Mouse (Mus musculus): ENCODE results near the gene Stx12. TPM values are rescaled to one million over a fixed set of nuclear protein-coding genes. Genes with fewer than 3 reads are reported as not detected.

The Stx12 gene
- polyA plus RNA-seq, 1 experiment from 2014 or later: 61.1 TPM

- no peak overlapping the region for H3K4me3 ChIP-seq (replicated peaks)
- H3K27ac ChIP-seq: no peak overlapping the region
- H3K9me3 ChIP-seq: peaks cover 12% of the 10 kb centered on the region; the same call in 1 of the 2 replicates
- ATAC-seq (ENCODE audit: insufficient number of reproducible peaks, insufficient read depth, low FRiP score, low TSS enrichment, low read depth): no peak
- no peak overlapping the region for H3K4me2 ChIP-seq
- H3K27me3 ChIP-seq: no peaks in the 10 kb centered on the region
- 66% methylated on average over 5 of the region's 5 CpGs for WGBS
- no peaks in the 10 kb centered on the region for H3K4me1 ChIP-seq (replicated peaks)
- H3K36me3 ChIP-seq: no peaks in the 10 kb centered on the region
- H3K9ac ChIP-seq (replicated peaks): no peak overlapping the region
Observed at GRCm38 (mm10) chr4:132807771-132808641, 76.3 kb downstream of the Stx12 start.

DNA sequence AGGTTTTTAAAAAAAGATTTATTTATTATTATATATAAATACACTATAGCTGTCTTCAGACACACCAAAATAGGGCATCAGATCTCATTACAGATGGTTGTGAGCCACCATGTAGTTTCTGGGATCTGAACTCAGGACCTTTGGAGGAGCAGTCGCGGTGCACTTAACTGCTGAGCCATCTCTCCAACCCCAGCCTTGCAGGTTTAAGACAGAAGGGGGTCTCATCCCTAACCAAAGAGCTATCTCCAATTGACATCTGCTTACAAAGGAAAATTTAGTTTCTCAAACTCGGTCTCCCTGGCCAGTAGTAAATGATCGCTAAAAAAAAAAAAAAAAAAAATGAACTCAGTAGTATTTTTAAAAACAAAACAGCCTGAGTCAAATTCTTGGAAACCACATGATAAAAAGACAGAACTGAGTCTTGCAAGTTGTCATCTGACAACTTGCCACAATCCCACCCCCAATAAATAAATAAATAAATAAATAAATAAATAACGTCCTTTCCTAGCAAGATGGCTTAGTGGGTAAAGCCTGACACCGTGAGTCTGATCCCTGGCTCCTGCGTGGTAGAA lies 77.6 kb downstream of the Stx12 start:
- Histone ChIP-seq H3K4me1 (replicated peaks) (no peaks in the 10 kb centered on the region), H3K4me2 (no peak overlapping the region), H3K27me3 (no peaks in the 10 kb centered on the region), H3K4me3 (replicated peaks) (no peak overlapping the region), H3K9ac (replicated peaks) (no peak overlapping the region), H3K27ac (no peak overlapping the region), H3K9me3 (peaks cover 12% of the 10 kb centered on the region; the same call in 1 of the 2 replicates), H3K36me3 (no peaks in the 10 kb centered on the region)
- no peak for ATAC-seq (ENCODE audit: insufficient number of reproducible peaks, insufficient read depth, low FRiP score, low TSS enrichment, low read depth)
- 90% methylated on average over 7 of the region's 7 CpGs for WGBS

DNA sequence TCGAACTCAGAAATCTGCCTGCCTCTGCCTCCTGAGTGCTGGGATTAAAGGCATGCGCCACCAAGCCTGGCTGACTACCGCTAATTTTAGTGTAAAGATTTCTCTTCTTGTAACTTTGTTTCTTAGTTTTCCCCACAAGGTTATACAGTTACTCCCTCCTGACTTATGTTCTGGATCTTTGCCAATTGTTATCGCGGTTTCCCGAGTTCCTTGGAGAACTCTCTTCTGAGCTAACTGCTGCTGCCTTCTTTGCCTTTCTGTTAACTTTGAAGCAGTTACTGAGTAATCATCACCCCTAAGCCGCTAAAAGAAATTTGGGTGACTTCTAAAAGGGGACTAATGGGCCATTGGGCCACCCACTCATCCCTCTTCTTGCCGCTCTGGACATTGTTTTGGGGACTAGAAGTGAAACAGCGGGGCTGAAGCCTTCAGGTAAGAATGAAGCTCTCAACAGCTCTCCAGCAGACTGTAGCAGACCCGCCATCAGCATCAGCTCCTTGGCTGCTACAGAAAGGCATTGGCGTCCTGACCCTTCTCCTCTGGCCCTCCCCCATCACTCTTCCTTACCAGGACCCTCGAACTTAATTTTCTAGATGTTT lies 78.6 kb downstream of the Stx12 start:
- H3K27ac ChIP-seq: no peak overlapping the region
- 0 out of 2 replicates have a peak, but pooled peaks cover 3% of the 10 kb centered on the region for H3K9me3 ChIP-seq
- H3K36me3 ChIP-seq: no peaks in the 10 kb centered on the region
- no peak for ATAC-seq (ENCODE audit: insufficient number of reproducible peaks, insufficient read depth, low FRiP score, low TSS enrichment, low read depth)
- H3K9ac ChIP-seq (replicated peaks): no peak overlapping the region
- WGBS: 85% methylated on average over 12 of the region's 12 CpGs
- no peaks in the 10 kb centered on the region for H3K27me3 ChIP-seq
- no peak overlapping the region for H3K4me2 ChIP-seq
- H3K4me1 ChIP-seq (replicated peaks): no peaks in the 10 kb centered on the region
- no peak overlapping the region for H3K4me3 ChIP-seq (replicated peaks)

GRCm38 (mm10) chr4:132805146-132805545 lies 79.2 kb downstream of the Stx12 start:
- Histone ChIP-seq H3K27ac (no peak overlapping the region), H3K9me3 (no peaks in the 10 kb centered on the region), H3K36me3 (no peaks in the 10 kb centered on the region), H3K27me3 (no peaks in the 10 kb centered on the region), H3K9ac (replicated peaks) (no peak overlapping the region), H3K4me3 (replicated peaks) (no peak overlapping the region), H3K4me2 (no peak overlapping the region), H3K4me1 (replicated peaks) (no peaks in the 10 kb centered on the region)
- WGBS: 84% methylated on average over 5 of the region's 5 CpGs
- no peak for ATAC-seq (ENCODE audit: insufficient number of reproducible peaks, insufficient read depth, low FRiP score, low TSS enrichment, low read depth)

DNA sequence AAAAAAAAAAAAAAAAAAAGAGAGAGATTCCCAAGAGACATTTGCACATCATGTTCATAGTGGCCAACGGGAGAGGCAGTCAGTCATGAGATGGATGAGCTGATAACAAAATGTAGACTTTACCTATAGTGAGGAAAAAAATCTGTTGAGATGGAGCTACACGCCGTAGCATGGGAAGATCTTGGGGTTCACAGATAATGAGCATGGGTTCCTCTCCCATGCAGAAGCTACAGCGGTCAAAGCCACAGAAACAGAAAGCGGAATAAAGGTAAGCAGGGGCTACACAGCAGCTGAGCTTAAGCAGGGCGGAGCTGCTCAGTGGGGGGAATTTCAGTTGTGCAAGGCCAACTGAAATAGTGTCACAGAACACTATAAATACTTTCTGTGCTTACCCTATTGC lies 80.0 kb downstream of the Stx12 start:
- WGBS: 91% methylated on average over 6 of the region's 6 CpGs
- H3K4me3 ChIP-seq (replicated peaks): no peak overlapping the region
- no peaks in the 10 kb centered on the region for H3K36me3 ChIP-seq
- no peaks in the 10 kb centered on the region for H3K9me3 ChIP-seq
- H3K27ac ChIP-seq: no peak overlapping the region
- no peaks in the 10 kb centered on the region for H3K4me1 ChIP-seq (replicated peaks)
- ATAC-seq (ENCODE audit: insufficient number of reproducible peaks, insufficient read depth, low FRiP score, low TSS enrichment, low read depth): no peak
- no peaks in the 10 kb centered on the region for H3K27me3 ChIP-seq
- no peak overlapping the region for H3K9ac ChIP-seq (replicated peaks)
- H3K4me2 ChIP-seq: no peak overlapping the region

- H3K4me1 ChIP-seq (replicated peaks): no peaks in the 10 kb centered on the region
- no peaks in the 10 kb centered on the region for H3K9me3 ChIP-seq
- H3K4me3 ChIP-seq (replicated peaks): no peak overlapping the region
- no peak overlapping the region for H3K27ac ChIP-seq
- no peaks in the 10 kb centered on the region for H3K36me3 ChIP-seq
- H3K27me3 ChIP-seq: no peaks in the 10 kb centered on the region
- H3K4me2 ChIP-seq: no peak overlapping the region
- ATAC-seq (ENCODE audit: insufficient number of reproducible peaks, insufficient read depth, low FRiP score, low TSS enrichment, low read depth): no peak
- H3K9ac ChIP-seq (replicated peaks): no peak overlapping the region
- 95% methylated on average over 7 of the region's 7 CpGs for WGBS
Observed at GRCm38 (mm10) chr4:132803876-132804275, 80.4 kb downstream of the Stx12 start.

Other genes starting within 250 kb of the Stx12 start
- gene Eya3, start 245.5 kb downstream of the Stx12 start, polyA plus RNA-seq (2016; fragmentation: Nextera tagmentation; extraction: Ambion mirVana): 35.1 and 38.4 TPM in 2 replicates
- gene Xkr8, start 152.0 kb downstream of the Stx12 start, polyA plus RNA-seq (2016; fragmentation: Nextera tagmentation; extraction: Ambion mirVana): 4.3 and 5.0 TPM in 2 replicates
- gene Smpdl3b, start 127.3 kb downstream of the Stx12 start, polyA plus RNA-seq (2016; fragmentation: Nextera tagmentation; extraction: Ambion mirVana): 5.8 and 6.4 TPM in 2 replicates
- gene Rpa2, start 116.2 kb downstream of the Stx12 start, polyA plus RNA-seq (2016; fragmentation: Nextera tagmentation; extraction: Ambion mirVana): 146 and 156 TPM in 2 replicates
- gene Themis2, start 88.1 kb downstream of the Stx12 start, polyA plus RNA-seq (2016; fragmentation: Nextera tagmentation; extraction: Ambion mirVana): 0.24 and 0.69 TPM in 2 replicates
- 62.1 and 68.5 TPM in 2 replicates for gene Ppp1r8, start 41.3 kb downstream of the Stx12 start, polyA plus RNA-seq (2016; fragmentation: Nextera tagmentation; extraction: Ambion mirVana)
- gene Fam76a, start 38.0 kb upstream of the Stx12 start, polyA plus RNA-seq (2016; fragmentation: Nextera tagmentation; extraction: Ambion mirVana): 25.8 and 31.7 TPM in 2 replicates
- 0.26 and 0.36 TPM in 2 replicates for gene Fgr, start 89.6 kb upstream of the Stx12 start, polyA plus RNA-seq (2016; fragmentation: Nextera tagmentation; extraction: Ambion mirVana)
- gene Ahdc1, start 126.8 kb upstream of the Stx12 start, polyA plus RNA-seq (2016; fragmentation: Nextera tagmentation; extraction: Ambion mirVana): 13.2 and 14.5 TPM in 2 replicates
- 73.8 and 81.6 TPM in 2 replicates for gene Wasf2, start 246.0 kb upstream of the Stx12 start, polyA plus RNA-seq (2016; fragmentation: Nextera tagmentation; extraction: Ambion mirVana)